Mouse (Mus musculus): ENCODE measurements around the gene Cntrob. TPM values are rescaled to one million over a fixed set of nuclear protein-coding genes. Genes with fewer than 3 reads are reported as not detected.

The Cntrob gene
- polyA plus RNA-seq, 1 experiment: 16.8 TPM

DNA sequence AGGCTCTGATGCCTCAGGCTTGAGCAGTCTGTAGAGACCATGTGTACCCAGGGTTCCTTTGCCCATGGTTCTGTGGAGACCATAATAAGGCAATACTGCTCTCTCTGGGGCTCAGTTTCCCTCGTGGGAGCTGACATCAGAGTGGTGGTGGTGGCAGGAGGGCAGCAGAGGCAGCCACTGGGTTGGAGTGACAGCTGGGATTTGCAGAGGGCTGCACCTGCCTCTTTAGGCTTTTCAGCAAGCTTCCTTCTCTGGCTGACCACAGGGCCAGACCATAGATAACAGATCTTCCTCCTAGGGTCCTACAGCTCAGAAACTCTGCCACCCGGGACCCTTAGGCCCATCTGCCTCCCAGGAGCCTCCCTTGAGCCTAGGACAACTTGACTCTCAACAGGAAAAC lies 66.5 kb downstream of the Cntrob start:
- TF ChIP-seq POLR2A (IDR thresholded peaks at IDR 0.05; ENCODE audit: borderline replicate concordance, low read depth, low read length) (no peak), CTCF (IDR thresholded peaks at IDR 0.05; ENCODE audit: low read depth, low read length) (no peak)
- no peak overlapping the region for H3K27ac ChIP-seq (ENCODE audit: insufficient read depth, low read depth, low read length)
- H3K4me1 ChIP-seq (ENCODE audit: control insufficient read depth, insufficient read depth, low read length): peaks cover 29% of the 10 kb centered on the region
- no peak overlapping the region for H3K4me3 ChIP-seq (ENCODE audit: insufficient read depth, low read length)

DNA sequence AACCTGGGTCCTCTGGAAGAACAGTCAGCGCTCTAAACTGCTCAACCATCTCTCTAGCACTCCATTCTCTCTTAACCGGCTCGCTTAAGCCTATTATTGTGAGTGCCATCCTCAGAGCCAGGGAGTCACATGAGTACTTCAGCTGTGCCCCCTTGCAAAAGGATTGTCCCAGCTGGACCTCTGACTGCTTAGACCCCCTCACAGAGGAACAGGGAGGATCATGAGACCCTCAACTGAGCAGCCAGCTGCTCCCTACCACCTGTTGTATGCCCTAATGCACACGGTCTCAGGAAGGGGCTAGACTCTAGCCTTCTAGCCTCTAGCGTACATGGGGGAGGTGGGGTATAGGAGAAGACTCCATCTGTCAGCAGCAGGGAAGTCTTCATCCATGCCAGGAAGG lies 68.8 kb downstream of the Cntrob start:
- H3K4me3 ChIP-seq (ENCODE audit: insufficient read depth, low read length): no peak overlapping the region
- no peak overlapping the region for H3K27ac ChIP-seq (ENCODE audit: insufficient read depth, low read depth, low read length)
- H3K4me1 ChIP-seq (ENCODE audit: control insufficient read depth, insufficient read depth, low read length): peaks cover 8% of the 10 kb centered on the region
- TF ChIP-seq CTCF (IDR thresholded peaks at IDR 0.05; ENCODE audit: low read depth, low read length) (no peak), POLR2A (IDR thresholded peaks at IDR 0.05; ENCODE audit: borderline replicate concordance, low read depth, low read length) (no peak)

DNA sequence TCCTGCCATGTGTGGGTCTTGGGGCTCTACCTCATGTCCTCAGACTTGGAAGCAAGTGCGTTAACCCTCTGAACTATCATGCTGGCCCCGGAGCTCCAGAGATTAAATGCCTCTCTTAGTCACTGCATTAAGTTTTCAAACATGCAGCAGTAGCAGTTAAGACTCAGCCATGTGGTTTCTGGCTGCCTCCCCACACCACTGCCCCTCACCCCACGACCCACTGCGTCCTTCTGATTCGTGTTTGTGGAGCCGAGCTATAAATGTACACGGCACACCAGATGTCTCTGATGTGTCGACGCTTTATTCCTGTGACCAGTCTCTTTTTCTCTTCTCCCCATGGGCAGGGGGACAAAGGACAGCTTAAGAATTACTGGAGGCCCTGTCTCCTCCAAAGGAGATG lies 70.4 kb downstream of the Cntrob start:
- 0 out of 2 replicates have a peak, but pooled peaks cover 2% of the 10 kb centered on the region for H3K4me1 ChIP-seq (ENCODE audit: control insufficient read depth, insufficient read depth, low read length)
- no peak overlapping the region for H3K4me3 ChIP-seq (ENCODE audit: insufficient read depth, low read length)
- H3K27ac ChIP-seq (ENCODE audit: insufficient read depth, low read depth, low read length): no peak overlapping the region
- no peak for TF ChIP-seq POLR2A (IDR thresholded peaks at IDR 0.05; ENCODE audit: borderline replicate concordance, low read depth, low read length)
- TF ChIP-seq CTCF (IDR thresholded peaks at IDR 0.05; ENCODE audit: low read depth, low read length): no peak

DNA sequence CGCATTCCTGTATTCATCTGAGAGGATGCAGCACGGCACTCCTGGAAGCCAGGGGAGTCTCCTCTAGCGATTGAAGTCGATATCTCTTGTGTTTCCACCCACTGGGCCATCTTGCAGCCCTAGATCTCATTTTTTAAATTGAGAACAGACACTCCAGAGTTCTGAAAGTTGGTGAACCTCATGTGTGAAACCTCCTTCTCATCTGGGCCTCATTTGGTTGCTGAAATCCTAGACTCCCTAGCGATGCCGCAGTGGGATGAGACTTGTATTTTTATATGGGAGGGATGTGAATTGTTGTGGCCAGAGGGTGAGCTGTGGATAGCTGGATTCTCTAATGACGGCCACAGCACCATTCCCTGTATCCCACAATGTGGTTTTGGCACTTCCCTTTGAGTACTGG lies 71.6 kb downstream of the Cntrob start:
- H3K4me3 ChIP-seq (ENCODE audit: insufficient read depth, low read length): no peak overlapping the region
- H3K27ac ChIP-seq (ENCODE audit: insufficient read depth, low read depth, low read length): no peak overlapping the region
- H3K4me1 ChIP-seq (ENCODE audit: control insufficient read depth, insufficient read depth, low read length): no peaks in the 10 kb centered on the region
- TF ChIP-seq CTCF (IDR thresholded peaks at IDR 0.05; ENCODE audit: low read depth, low read length): no peak
- no peak for TF ChIP-seq POLR2A (IDR thresholded peaks at IDR 0.05; ENCODE audit: borderline replicate concordance, low read depth, low read length)

DNA sequence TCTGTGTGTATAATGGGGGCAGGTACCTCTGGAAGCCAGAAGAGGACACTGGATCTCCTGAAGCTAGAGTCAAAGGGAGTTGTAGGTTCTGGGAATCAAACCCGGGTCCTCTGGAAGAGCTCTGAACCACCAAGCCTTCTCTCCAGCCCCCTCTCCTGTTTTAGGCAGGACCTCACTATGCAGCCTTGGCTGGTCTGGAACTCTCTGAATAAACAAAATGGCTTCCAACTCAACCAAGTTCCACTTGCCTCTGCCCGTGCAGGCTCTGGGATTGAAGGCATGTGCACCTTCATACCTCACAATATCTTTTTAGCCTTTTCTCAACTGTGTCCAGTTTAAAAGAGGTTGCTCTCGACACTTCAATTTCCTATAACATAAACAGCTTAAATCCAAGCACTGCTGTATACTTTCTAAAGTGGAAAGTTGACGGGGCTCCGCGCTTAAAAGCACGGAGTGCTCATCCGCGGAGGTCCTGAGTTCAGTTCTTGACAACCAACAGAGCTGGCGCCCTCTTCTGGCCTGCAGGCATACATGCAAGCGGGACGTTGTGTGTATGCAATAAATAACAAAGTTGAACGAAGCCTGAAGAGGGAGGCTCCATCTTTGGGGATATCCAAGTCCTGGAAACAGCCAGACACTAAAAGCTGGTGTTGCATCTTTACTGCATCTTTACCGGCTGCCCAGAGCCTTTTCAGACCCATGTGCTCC lies 72.3 kb downstream of the Cntrob start:
- Histone ChIP-seq H3K4me1 (ENCODE audit: control insufficient read depth, insufficient read depth, low read length) (peaks cover 6% of the 10 kb centered on the region), H3K27ac (ENCODE audit: insufficient read depth, low read depth, low read length) (no peak overlapping the region), H3K4me3 (ENCODE audit: insufficient read depth, low read length) (no peak overlapping the region)
- no peak for TF ChIP-seq POLR2A (IDR thresholded peaks at IDR 0.05; ENCODE audit: borderline replicate concordance, low read depth, low read length)
- peak; percentile 70 for TF ChIP-seq CTCF (IDR thresholded peaks at IDR 0.05; ENCODE audit: low read depth, low read length)

DNA sequence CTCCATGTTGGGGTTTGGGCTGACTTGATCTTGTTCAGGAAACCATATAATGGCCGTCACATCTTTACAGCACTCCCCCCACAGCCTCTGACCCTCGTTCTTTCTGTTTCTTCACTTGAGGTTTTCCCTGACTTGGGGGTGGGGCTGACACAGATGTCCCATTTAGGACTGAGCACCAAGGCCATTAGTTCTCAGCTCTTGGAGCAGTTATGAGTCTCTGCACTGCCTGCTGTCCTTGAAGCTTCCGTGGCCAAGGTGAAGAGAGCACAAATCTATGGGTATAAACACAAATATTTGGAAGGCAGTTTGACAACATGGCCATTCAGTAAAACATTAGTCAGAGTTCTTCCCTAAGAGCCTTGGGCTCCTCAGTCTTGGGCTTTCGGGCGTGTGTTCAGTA lies 73.5 kb downstream of the Cntrob start:
- TF ChIP-seq CTCF (IDR thresholded peaks at IDR 0.05; ENCODE audit: low read depth, low read length): no peak
- TF ChIP-seq POLR2A (IDR thresholded peaks at IDR 0.05; ENCODE audit: borderline replicate concordance, low read depth, low read length): no peak
- H3K27ac ChIP-seq (ENCODE audit: insufficient read depth, low read depth, low read length): no peak overlapping the region
- H3K4me3 ChIP-seq (ENCODE audit: insufficient read depth, low read length): no peak overlapping the region
- peaks cover 9% of the 10 kb centered on the region for H3K4me1 ChIP-seq (ENCODE audit: control insufficient read depth, insufficient read depth, low read length)

Other genes with a start within 250 kb of the Cntrob start
- gene Vamp2, start 235.3 kb downstream of the Cntrob start, polyA plus RNA-seq (2012; ENCODE audit: insufficient read depth, insufficient read length, missing spikeins): 76.6 and 79.4 TPM in 2 replicates
- gene Per1, start 228.6 kb downstream of the Cntrob start, polyA plus RNA-seq (2012; ENCODE audit: insufficient read depth, insufficient read length, missing spikeins): 24.7 and 35.9 TPM in 2 replicates
- gene Hes7, start 203.4 kb downstream of the Cntrob start, polyA plus RNA-seq (2012; ENCODE audit: insufficient read depth, insufficient read length, missing spikeins): 0.71 and 0.88 TPM in 2 replicates
- gene 9130213A22Rik, start 201.2 kb downstream of the Cntrob start, polyA plus RNA-seq (2012; ENCODE audit: insufficient read depth, insufficient read length, missing spikeins): 0.35 TPM in 1 of 2 replicates, not detected in the other
- gene Aloxe3, start 197.9 kb downstream of the Cntrob start, polyA plus RNA-seq (2012; ENCODE audit: insufficient read depth, insufficient read length, missing spikeins): not detected in 2 replicates
- gene Alox12b, start 166.8 kb downstream of the Cntrob start, polyA plus RNA-seq (2012; ENCODE audit: insufficient read depth, insufficient read length, missing spikeins): not detected in 2 replicates
- gene Alox8, start 125.9 kb downstream of the Cntrob start, polyA plus RNA-seq (2012; ENCODE audit: insufficient read depth, insufficient read length, missing spikeins): not detected in 2 replicates
- gene Gucy2e, start 86.7 kb downstream of the Cntrob start, polyA plus RNA-seq (2012; ENCODE audit: insufficient read depth, insufficient read length, missing spikeins): not detected in 2 replicates
- 109 and 110 TPM in 2 replicates for gene Trappc1, start 205 bp upstream of the Cntrob start, polyA plus RNA-seq (2012; ENCODE audit: insufficient read depth, insufficient read length, missing spikeins)
- gene Kcnab3, start 2.5 kb upstream of the Cntrob start, polyA plus RNA-seq (2012; ENCODE audit: insufficient read depth, insufficient read length, missing spikeins): 0.43 and 0.88 TPM in 2 replicates
- 4.6 and 4.8 TPM in 2 replicates for gene Rnf227, start 16.7 kb upstream of the Cntrob start, polyA plus RNA-seq (2012; ENCODE audit: insufficient read depth, insufficient read length, missing spikeins)
- gene Chd3, start 45.6 kb upstream of the Cntrob start, polyA plus RNA-seq (2012; ENCODE audit: insufficient read depth, insufficient read length, missing spikeins): 134 and 137 TPM in 2 replicates
- 69.8 and 73.7 TPM in 2 replicates for gene Naa38, start 71.7 kb upstream of the Cntrob start, polyA plus RNA-seq (2012; ENCODE audit: insufficient read depth, insufficient read length, missing spikeins)
- gene Cyb5d1, start 71.9 kb upstream of the Cntrob start, polyA plus RNA-seq (2012; ENCODE audit: insufficient read depth, insufficient read length, missing spikeins): 22.5 and 23.2 TPM in 2 replicates
- gene Tmem88, start 74.5 kb upstream of the Cntrob start, polyA plus RNA-seq (2012; ENCODE audit: insufficient read depth, insufficient read length, missing spikeins): not detected in 2 replicates
- gene Kdm6b, start 89.9 kb upstream of the Cntrob start, polyA plus RNA-seq (2012; ENCODE audit: insufficient read depth, insufficient read length, missing spikeins): 8.1 and 9.3 TPM in 2 replicates
- 0.72 and 0.76 TPM in 2 replicates for gene Dnah2, start 225.3 kb upstream of the Cntrob start, polyA plus RNA-seq (2012; ENCODE audit: insufficient read depth, insufficient read length, missing spikeins)
- gene Efnb3, start 236.4 kb upstream of the Cntrob start, polyA plus RNA-seq (2012; ENCODE audit: insufficient read depth, insufficient read length, missing spikeins): 0.33 TPM in 1 of 2 replicates, not detected in the other

All from bone marrow macrophage, adult 2 months (primary cell).